1 mouse cellular context compared by ENCODE assay signal in the genomic region with DNA sequence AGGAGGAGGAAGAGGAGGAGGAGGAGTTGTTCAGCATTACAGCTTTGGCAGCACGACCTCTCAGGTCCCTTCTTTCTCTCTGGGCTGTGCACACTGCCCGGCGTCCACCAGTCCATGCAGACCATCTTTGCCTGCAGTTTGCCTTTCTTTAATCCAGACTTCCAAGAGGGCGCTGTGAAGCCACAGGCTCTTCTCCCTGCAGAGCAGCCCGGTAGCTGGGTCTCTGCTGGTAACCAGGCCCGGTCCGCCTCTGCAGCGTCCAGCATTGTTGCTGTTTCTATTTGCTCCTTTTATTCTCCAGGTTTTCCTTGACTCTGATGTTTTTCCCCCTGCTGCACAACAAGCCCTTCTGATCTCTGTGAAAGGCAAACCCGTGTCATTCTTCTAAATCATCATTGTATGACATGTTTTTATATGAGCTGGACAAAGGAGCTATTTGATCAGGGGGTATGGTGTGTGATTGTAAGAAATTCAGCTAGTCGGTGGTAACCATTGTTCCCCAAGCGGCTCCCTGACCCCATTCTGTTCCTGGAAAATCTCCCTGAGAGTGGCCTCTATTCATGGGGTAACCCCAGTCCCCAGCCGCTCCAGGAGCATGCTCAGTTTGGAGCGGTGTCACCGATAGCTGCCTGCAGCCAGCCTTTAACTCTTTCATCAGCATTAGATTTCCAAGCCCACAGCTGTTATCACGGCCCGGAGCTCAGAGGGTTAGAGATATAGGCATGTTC.
TF ChIP-seq lines count a peak whose summit lies in the region.

No protein-coding gene starts in this region.

TF ChIP-seq in MEL, 35 proteins besides CTCF, POLR2A, EP300 and RAD21:
- TF ChIP-seq ZC3H11A (IDR thresholded peaks at IDR 0.05; ENCODE audit: low read depth, low read length) (no peak), MXI1 (IDR thresholded peaks at IDR 0.05; ENCODE audit: low read depth, low read length) (0 out of 2 replicates have a peak, but pooled peaks have one; percentile 13), MAX (IDR thresholded peaks at IDR 0.05; ENCODE audit: low read length) (no peak), MYC (IDR thresholded peaks at IDR 0.05; ENCODE audit: low read depth, low read length) (no peak), ETS1 (IDR thresholded peaks at IDR 0.05; ENCODE audit: low read depth, low read length) (peak; percentile 54; the same call in 1 of the 2 replicates), GATA1 (IDR thresholded peaks at IDR 0.05; ENCODE audit: low read depth, low read length) (no peak), SIN3A (IDR thresholded peaks at IDR 0.05; ENCODE audit: low read length) (peak; percentile 38; the same call in 1 of the 2 replicates), MAZ (IDR thresholded peaks at IDR 0.05; ENCODE audit: low read depth, low read length) (no peak), ELF1 (IDR thresholded peaks at IDR 0.05; ENCODE audit: low read depth, low read length) (no peak), NRF1 (IDR thresholded peaks at IDR 0.05; ENCODE audit: insufficient read depth, low read depth, low read length, poor library complexity, severe bottlenecking) (peak; percentile 76)
